In the genomic region with DNA sequence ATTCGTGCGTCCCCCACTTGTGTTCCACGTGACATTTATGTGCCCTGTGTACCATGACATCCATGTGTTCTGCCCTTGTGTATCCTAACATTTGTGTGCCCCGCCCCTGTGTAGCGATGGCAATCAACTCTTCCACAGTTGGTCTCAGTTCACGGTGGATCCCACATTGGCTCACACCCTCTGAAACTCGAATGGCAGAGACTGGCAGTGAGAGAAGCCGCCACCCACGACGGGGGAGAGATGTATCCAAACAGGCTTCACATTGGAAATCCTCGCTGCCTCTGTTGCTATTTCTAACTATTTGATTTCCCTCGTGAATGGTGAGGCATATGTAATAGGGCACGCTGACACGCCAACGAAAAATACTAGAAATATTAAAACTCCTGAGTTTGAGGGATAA, we compare ENCODE assay signal across 27 mouse cellular contexts.
A peak's percentile ranks its signal among the peaks of the same experiment; 100 is the strongest.
DNase-seq lines count a peak whose midpoint lies in the region; ATAC-seq lines count a peak whose summit lies in the region.
"Had no signal": no experiment of that assay in that cellular context is flagged by ENCODE, and none has a peak within 500 bp of the region (broad histone marks: within the 10 kb centered on the region; RNA-seq: fewer than 3 reads in every experiment).

No protein-coding gene starts in this region.

- peaks cover 4% of the 10 kb centered on the region; the same call in 1 of the 2 replicates for H3K9me3 ChIP-seq in megakaryocyte, embryonic 14.5 days
- no peaks in the 10 kb centered on the region for H3K9me3 ChIP-seq in intestine, embryonic 15.5 days
- 0 out of 2 replicates have a peak, but pooled peaks cover 4% of the 10 kb centered on the region for H3K9me3 ChIP-seq in embryonic facial prominence, embryonic 10.5 days
- H3K9me3 ChIP-seq: forebrain, embryonic 15.5 days; heart, embryonic 13.5 days; limb, embryonic 15.5 days; liver, embryonic 13.5 days; midbrain, embryonic 15.5 days; stomach, embryonic 15.5 days had no signal

- no peak for ATAC-seq in megakaryocyte, adult 5-6 weeks (ENCODE audit: poor library complexity, severe bottlenecking)
- no peak for ATAC-seq in intestine, embryonic 15.5 days
- ATAC-seq: activated CD4-positive, CD25-positive, alpha-beta regulatory T cell, adult 4 months; CD4-positive, CD25-positive, alpha-beta regulatory T cell, adult 4 months; forebrain, embryonic 15.5 days; lung, postnatal 0 days had no signal

- H3K4me3 ChIP-seq in megakaryocyte, embryonic 14.5 days (replicated peaks) = peak overlapping the region; percentile 64
- H3K4me3 ChIP-seq in intestine, embryonic 15.5 days (replicated peaks) = no peak overlapping the region
- no peak overlapping the region for H3K4me3 ChIP-seq in embryonic facial prominence, embryonic 10.5 days
- H3K4me3 ChIP-seq: forebrain, embryonic 15.5 days; heart, embryonic 13.5 days; limb, embryonic 15.5 days; liver, embryonic 13.5 days; midbrain, embryonic 15.5 days; stomach, embryonic 15.5 days had no signal

- H3K9ac ChIP-seq in intestine, embryonic 15.5 days = no peak overlapping the region
- H3K9ac ChIP-seq: forebrain, embryonic 15.5 days; heart, embryonic 13.5 days; hindbrain, embryonic 14.5 days; limb, embryonic 15.5 days; liver, embryonic 13.5 days; midbrain, embryonic 15.5 days; stomach, embryonic 15.5 days had no signal

- peak; percentile 22 to 25 for DNase-seq in layer of hippocampus, adult 8-10 months (ENCODE audit: low spot score in 2 of 2)
- peak; percentile 21 for DNase-seq in telencephalon, adult 2 months (ENCODE audit: low read depth, low spot score)
- no peak for DNase-seq in embryonic facial prominence, embryonic 10.5 days (ENCODE audit: low spot score)
- no peak for DNase-seq in gastrocnemius, postnatal 25 days
- DNase-seq: adrenal gland, adult 2 months; adrenal gland, postnatal 36 days; cerebellum, adult 2 months; cerebellum, postnatal 14 days; heart, postnatal 10 days; kidney, adult 2 months; kidney, postnatal 36 days; liver, embryonic 13.5 days; lung, adult 18-20 months; lung, postnatal 4 days; thymus, postnatal 14 days had no signal

- H3K4me1 ChIP-seq in megakaryocyte, embryonic 14.5 days = peaks cover 43% of the 10 kb centered on the region
- no peaks in the 10 kb centered on the region; the same call in 1 of the 2 replicates for H3K4me1 ChIP-seq in intestine, embryonic 15.5 days (replicated peaks)
- no peaks in the 10 kb centered on the region for H3K4me1 ChIP-seq in embryonic facial prominence, embryonic 10.5 days
- H3K4me1 ChIP-seq: liver, embryonic 13.5 days; stomach, embryonic 15.5 days had no signal

- no peaks in the 10 kb centered on the region for H3K27me3 ChIP-seq in megakaryocyte, embryonic 14.5 days (replicated peaks)
- H3K27me3 ChIP-seq in intestine, embryonic 15.5 days (replicated peaks) = no peaks in the 10 kb centered on the region
- H3K27me3 ChIP-seq in embryonic facial prominence, embryonic 10.5 days (replicated peaks; ENCODE audit: low read depth, poor library complexity, severe bottlenecking) = no peaks in the 10 kb centered on the region
- H3K27me3 ChIP-seq: forebrain, embryonic 15.5 days; heart, embryonic 13.5 days; limb, embryonic 15.5 days; liver, embryonic 13.5 days; midbrain, embryonic 15.5 days; stomach, embryonic 15.5 days had no signal

- peak overlapping the region; percentile 79 for H3K27ac ChIP-seq in intestine, embryonic 15.5 days
- H3K27ac ChIP-seq in embryonic facial prominence, embryonic 10.5 days (replicated peaks) = no peak overlapping the region
- H3K27ac ChIP-seq: forebrain, embryonic 15.5 days; heart, embryonic 13.5 days; hindbrain, embryonic 14.5 days; limb, embryonic 15.5 days; liver, embryonic 13.5 days; midbrain, embryonic 15.5 days; stomach, embryonic 15.5 days had no signal

- 87% methylated on average over 15 of the region's 15 CpGs for WGBS in intestine, embryonic 15.5 days
- WGBS in embryonic facial prominence, embryonic 10.5 days = 93% methylated on average over 15 of the region's 15 CpGs

- H3K4me2 ChIP-seq in intestine, embryonic 15.5 days (replicated peaks) = no peak overlapping the region
- H3K4me2 ChIP-seq: forebrain, embryonic 15.5 days; heart, embryonic 13.5 days; hindbrain, embryonic 14.5 days; limb, embryonic 15.5 days; liver, embryonic 13.5 days; midbrain, embryonic 15.5 days; stomach, embryonic 15.5 days had no signal

- peaks cover 42% of the 10 kb centered on the region for H3K36me3 ChIP-seq in megakaryocyte, embryonic 14.5 days (replicated peaks; ENCODE audit: low read length)
- H3K36me3 ChIP-seq in intestine, embryonic 15.5 days = no peaks in the 10 kb centered on the region
- peaks cover 31% of the 10 kb centered on the region for H3K36me3 ChIP-seq in embryonic facial prominence, embryonic 10.5 days (replicated peaks)
- H3K36me3 ChIP-seq: heart, embryonic 13.5 days; limb, embryonic 15.5 days; liver, embryonic 13.5 days; midbrain, embryonic 15.5 days; stomach, embryonic 15.5 days had no signal

Comparison
In these comparisons a context has a peak if more than half of its experiments do, and no peak if none do; other contexts are left out.
1. DNase-seq: peak in layer of hippocampus, adult 8-10 months (2 of 2) and telencephalon, adult 2 months (single experiment); none in embryonic facial prominence, embryonic 10.5 days (single experiment) and gastrocnemius, postnatal 25 days (single experiment).